Mouse (Mus musculus) lung, postnatal 36 days (tissue): ENCODE measurements at regions not wholly inside any gene's neighbourhood (a gene's known extent, or its start where the extent isn't known, plus 50 kb on each side); places are given as distances from the start of the nearest gene placed in this dataset.
A peak's percentile ranks its signal among the peaks of the same experiment; 100 is the strongest.

Experiments
- DNase-seq: peaks from one replicate; pipeline ENCODE4 v3.0.0; 2022; ENCODE audit warnings: mixed read lengths

- DNase-seq = no peak
These were observed 518.3 kb upstream of the Nr2f1 start for GRCm38 (mm10) chr13:78717686-78718431.

DNA sequence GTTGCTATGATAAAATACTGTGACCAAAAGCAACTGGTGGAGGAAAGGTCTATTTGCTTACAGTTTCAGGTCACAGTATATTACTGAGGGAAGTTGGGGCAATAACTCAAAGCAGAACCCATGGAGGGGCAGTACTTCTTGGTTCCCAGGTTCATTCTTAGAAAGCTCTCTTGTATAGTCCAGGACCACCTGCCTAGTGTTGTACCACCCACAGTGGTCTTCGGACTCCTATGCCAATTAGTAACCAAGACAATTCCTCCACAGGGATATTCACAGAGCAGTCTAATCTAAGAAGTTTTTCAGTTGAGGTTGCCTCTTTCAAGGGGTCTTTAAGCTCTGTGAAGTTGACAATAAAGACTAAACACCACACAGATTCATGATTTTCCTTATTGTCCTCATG lies 517.6 kb upstream of the Nr2f1 start:
- no peak for DNase-seq

DNA sequence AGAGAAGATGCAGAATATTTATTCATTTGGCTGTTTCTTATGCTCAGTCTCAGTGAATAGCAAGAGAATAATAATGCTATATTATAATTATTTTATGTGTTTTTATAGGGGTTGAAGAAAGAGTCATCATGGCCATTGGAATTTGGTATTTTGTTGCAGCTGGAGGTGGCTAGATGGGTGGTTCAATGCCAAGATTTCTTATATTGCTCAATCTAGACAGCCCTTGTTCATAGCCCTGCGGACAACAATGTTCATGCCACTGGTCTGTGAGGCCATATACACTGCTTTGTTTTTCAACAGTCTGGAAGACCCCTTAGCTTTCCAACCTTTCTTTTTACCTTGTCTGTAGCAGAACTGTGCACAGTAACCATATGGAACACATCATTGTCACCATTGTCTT lies 505.1 kb upstream of the Nr2f1 start:
- DNase-seq = no peak

DNA sequence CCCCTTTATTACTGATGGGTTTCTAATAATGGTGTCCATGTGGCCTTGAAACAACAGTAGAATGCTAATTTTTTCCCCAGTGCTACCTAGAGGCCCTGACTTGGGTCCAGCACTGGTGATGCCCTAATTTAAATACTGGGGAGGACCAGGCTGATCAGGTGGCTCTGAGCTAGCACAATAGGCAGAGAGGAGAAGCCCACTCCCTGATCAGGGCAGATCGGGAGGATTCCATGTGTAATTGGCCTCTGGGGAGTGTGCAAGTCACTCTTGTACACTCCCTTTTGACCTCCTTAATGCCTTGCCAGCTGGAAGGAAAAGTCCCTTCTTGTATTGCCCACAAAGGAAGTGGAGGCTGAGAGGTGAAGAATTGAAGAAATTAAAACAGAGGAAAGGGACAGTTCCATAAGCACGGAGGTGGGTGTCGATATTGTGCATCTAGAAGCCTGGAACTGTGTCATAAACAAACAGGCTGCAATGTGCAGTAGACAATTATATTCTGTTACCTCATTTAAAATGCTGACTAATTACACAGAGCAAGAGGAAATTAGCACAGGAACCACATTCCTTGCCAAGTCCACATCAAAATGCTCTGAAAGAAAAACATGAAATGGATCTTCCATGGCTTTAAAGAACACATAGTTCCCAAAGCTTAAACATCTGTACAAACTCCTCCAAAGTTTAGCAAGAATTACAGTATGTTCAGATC lies 498.4 kb upstream of the Nr2f1 start:
- peak; percentile 2 for DNase-seq

GRCm38 (mm10) chr13:78679255-78679895 lies 479.8 kb upstream of the Nr2f1 start:
- DNase-seq = peak; percentile 53

- DNase-seq = no peak
These were observed 478.7 kb upstream of the Nr2f1 start for GRCm38 (mm10) chr13:78678241-78678640.

DNA sequence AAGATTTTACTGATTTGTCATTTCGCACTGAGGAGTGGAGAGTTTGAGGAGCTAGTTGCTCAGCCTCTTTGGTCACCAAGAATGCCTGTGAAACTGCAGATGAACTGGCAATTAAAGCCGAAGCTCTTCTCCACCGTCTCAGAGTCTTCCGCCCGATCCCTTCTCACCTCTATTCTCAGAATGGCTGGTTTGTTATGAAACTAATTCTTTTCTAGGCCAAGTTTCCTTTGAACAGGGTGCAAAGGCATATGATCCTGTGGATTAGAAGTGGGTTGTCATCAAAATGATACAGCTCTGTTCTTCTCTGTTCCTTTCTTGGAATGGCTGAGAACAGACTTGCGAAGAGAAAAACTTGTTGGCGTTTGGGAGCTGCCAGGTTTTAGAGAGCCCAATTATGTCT lies 458.7 kb upstream of the Nr2f1 start:
- no peak for DNase-seq

DNA sequence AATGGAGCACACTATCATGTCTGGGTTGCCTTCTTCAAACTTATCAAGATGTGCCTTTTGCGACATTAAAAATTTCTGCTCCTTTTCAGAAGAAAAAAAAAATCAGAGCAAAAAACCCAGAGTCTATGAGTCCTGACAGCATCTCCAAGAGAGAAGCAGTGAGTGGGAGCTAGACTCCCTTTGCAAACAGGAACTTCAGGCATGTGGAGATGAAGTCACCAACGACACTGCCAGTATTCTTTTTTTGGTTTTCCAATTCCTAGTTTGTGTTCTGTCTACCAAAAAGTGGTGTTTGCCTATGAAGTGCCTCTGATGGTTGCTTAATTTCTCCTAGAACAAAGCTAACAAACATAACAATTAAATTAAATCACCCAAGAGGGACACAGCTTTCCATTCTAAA lies 457.2 kb upstream of the Nr2f1 start:
- no peak for DNase-seq

DNA sequence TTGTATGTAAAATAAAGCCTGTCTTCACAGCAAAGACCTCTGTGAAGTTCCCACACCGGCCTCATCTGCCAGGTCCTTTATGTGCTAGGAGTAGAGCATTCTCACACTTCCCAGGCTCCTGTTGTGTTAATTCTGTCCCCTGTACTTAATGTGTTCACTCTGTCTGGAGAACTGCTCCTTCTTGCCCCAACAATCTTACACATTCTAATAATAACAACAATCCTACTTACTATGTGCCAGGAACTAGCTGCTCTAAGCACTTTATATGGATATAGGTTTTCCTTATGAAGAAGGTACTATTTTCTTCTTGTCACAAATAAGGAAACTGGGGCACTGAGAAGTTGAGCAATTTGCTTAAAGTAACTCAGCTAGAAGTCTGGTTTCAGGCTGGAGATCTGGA lies 456.6 kb upstream of the Nr2f1 start:
- no peak for DNase-seq

GRCm38 (mm10) chr13:78650824-78651223 lies 451.3 kb upstream of the Nr2f1 start:
- DNase-seq = no peak

GRCm38 (mm10) chr13:78644556-78644955 lies 445.0 kb upstream of the Nr2f1 start:
- no peak for DNase-seq

DNA sequence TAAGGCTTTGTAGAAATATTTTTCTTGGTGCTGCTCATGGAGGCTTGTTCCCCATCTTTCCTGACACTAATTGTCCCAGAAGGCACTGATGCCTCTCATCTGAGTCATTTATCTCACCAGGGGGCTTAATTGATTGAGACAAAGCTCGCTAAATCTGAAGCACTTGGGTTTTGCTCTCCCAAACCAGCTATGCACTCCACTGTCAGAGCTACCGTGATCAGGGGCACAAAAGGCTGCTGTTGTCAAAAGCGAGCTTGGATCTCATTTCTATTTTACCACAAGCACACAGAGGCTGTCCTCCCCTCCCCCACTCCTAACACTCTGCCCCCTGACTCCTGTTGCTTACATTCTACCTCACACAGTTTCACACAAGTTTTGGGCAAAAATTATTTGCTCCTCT lies 443.5 kb upstream of the Nr2f1 start:
- DNase-seq = no peak

DNA sequence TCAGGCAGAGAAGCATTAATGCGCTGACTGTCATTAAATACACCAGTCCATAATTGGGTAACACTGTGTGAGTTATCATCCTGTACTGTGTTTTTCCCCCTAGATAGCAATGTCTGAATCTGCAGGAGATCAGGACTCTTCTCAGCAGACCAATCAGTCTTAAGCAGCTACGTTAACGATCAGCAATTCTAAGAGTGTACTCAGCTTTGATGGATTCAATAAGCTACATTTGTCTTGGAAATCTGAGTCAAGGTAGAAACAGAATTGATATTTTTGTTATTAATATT lies 442.8 kb upstream of the Nr2f1 start:
- no peak for DNase-seq

DNA sequence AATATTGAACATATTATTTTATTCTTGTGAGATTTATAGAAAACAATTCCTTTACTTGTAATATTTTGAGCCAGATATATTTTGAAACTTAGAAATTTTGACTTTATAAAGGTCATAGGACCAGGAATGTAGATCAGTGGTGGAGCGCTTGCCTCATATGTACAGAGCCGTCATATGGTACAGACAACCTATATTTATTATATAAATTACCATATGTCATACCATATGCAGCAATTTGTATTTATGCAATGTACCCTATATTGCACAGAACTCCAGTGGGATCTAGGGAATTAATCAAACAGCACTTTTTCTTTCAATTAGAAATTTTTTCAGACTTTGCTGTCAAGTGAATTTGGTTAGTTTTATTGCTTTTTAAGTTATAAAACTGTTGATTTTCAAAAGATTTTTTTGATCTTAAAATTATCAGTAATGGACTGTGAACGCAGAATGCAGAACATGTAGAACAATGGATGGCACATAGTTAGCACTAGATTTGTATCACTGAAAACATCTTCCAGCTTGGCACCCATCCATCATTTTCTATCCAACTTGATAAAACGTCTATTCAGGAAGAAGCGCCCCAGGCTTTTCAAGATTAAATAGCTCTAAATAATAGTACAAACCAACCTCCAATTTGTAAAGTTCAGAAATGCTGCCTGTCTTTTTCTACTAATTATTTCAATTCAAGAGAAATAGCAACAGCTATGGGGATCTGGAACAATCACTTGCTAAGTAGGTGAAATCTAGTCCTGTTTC lies 442.3 kb upstream of the Nr2f1 start:
- DNase-seq = no peak

DNA sequence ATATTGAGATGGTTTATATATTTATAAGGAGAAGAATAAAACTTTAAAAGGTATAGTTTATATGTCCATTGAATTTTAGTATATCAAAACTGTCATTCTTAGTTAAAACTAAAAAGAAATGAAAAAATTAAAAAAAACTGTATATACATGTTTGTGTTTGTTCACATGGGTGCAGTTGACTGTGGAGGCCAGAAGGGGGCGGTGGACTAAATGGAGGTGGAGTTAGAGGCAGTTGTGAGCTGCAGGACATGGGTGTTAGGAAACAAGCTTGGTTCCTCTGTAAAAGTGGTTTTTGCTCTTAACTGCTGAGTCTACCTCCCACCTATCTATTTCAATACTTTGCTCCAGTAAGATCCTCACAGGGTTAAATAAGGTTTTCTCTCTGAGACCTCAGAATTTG lies 440.8 kb upstream of the Nr2f1 start:
- no peak for DNase-seq

- no peak for DNase-seq
These were observed 438.9 kb upstream of the Nr2f1 start for GRCm38 (mm10) chr13:78638462-78638861.

- DNase-seq = no peak
These were observed 432.1 kb upstream of the Nr2f1 start for GRCm38 (mm10) chr13:78631609-78632008.

GRCm38 (mm10) chr13:78629041-78629727 lies 429.6 kb upstream of the Nr2f1 start:
- DNase-seq = no peak

- DNase-seq = no peak
These were observed 424.1 kb upstream of the Nr2f1 start for GRCm38 (mm10) chr13:78623652-78624051.

DNA sequence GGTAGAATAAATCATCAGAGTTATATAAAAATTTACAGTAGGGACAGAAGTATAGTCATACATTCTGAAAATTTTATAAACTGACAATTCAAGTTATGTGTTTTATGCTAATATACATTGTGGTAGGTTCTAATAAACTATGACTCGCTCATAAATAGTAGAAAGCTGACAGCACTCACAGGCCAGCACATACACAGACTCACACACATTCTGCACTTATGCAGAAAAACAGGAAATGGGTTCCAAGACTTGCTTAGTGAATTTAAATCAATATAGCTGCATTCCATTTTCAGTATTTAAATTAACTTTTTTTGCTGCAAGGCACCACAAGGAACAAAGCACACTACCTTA lies 403.3 kb upstream of the Nr2f1 start:
- DNase-seq = no peak

- DNase-seq = no peak
These were observed 402.8 kb upstream of the Nr2f1 start for GRCm38 (mm10) chr13:78602211-78602860.

DNA sequence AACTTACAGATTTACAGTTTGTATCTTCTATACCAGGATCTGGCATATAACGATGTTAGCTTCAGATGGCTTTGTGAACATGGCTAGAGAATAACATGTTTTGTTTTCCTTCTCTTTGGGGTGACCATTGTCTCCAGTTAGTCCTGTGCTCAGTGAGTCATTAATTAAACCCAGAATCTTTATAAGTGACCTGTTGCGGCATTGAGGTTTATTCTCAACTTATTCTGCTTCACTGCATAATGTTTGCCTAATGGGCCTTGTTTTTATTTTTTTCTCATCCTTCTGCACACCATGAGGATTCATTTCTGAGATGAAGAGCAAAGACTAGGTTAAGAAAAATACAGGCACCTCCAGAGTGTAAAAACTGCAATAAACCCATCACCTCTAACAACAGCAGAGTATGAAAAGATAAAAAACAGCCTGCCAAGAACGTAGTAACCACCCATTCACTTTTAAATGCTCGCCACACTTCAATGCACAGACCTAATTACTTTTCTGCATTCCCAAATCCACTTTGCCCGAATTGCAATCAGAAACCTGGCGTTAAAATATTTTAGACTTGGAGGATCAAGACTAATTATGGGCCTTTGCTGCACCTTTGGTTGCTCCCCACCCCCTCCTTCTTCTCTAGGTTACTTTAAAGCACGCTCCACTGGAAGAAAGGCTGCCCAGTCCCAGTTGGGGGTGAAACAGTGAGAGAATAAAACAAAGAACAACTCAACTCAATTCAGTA lies 381.5 kb upstream of the Nr2f1 start:
- no peak for DNase-seq
